In the genomic region with DNA sequence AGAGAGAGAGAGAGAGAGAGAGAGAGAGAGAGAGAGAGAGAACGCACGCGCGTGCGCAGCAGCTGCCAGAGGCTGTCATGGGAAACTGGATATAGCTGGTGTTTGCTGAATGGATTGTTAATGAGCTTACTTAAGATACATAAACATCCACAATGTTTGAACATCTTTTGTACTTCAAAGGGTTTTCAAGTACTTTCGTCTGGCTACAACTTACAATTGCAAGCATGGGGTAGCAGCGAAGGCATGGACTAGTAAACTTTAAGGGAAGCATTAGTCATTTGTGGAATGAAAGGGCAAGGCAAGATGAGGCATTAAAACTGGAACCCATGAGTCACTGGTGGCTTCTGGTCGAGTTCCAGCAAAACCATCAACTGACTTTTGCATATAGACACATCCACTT, we compare ENCODE assay signal across 15 mouse cellular contexts. TPM values are rescaled to one million over a fixed set of nuclear protein-coding genes. Genes with fewer than 3 reads are reported as not detected.
DNase-seq lines count a peak whose midpoint lies in the region; ATAC-seq and TF ChIP-seq lines count a peak whose summit lies in the region.
"Had no signal": no experiment of that assay in that cellular context is flagged by ENCODE, and none has a peak within 500 bp of the region (broad histone marks: within the 10 kb centered on the region; RNA-seq: fewer than 3 reads in every experiment).

No protein-coding gene starts in this region.

- no peak overlapping the region for H3K4me2 ChIP-seq in lung, postnatal 0 days (replicated peaks; ENCODE audit: low read depth, low read length)
- H3K4me2 ChIP-seq: forebrain, embryonic 12.5 days had no signal

- 18% methylated on average over 8 of the region's 8 CpGs for WGBS in lung, postnatal 0 days

- no peak overlapping the region for H3K27ac ChIP-seq in lung, postnatal 0 days (ENCODE audit: low read length)
- H3K27ac ChIP-seq: forebrain, embryonic 12.5 days; hindbrain, embryonic 10.5 days had no signal

- H3K36me3 ChIP-seq in lung, postnatal 0 days (ENCODE audit: insufficient read depth, low read length), result peaks cover 18% of the 10 kb centered on the region

- peak; percentile 73 for ATAC-seq in lung, postnatal 0 days
- ATAC-seq in erythroblast, adult 5-6 weeks (replicated peaks; ENCODE audit: low FRiP score, poor library complexity, severe bottlenecking), result no peak

- no peak overlapping the region for H3K9ac ChIP-seq in lung, postnatal 0 days (replicated peaks; ENCODE audit: low read depth)
- H3K9ac ChIP-seq: forebrain, embryonic 12.5 days had no signal

- peak; percentile 94 for TF ChIP-seq EP300 in lung, postnatal 0 days (IDR thresholded peaks at IDR 0.05)

- no peak for TF ChIP-seq CTCF in lung, postnatal 0 days (IDR thresholded peaks at IDR 0.05)

- peaks cover 41% of the 10 kb centered on the region; the same call in 1 of the 2 replicates for H3K4me1 ChIP-seq in lung, postnatal 0 days (ENCODE audit: insufficient read depth, low read depth, low read length)

- no peak overlapping the region for H3K4me3 ChIP-seq in lung, postnatal 0 days (ENCODE audit: low read depth, low read length)
- H3K4me3 ChIP-seq: forebrain, embryonic 12.5 days; hindbrain, embryonic 10.5 days had no signal

- no peaks in the 10 kb centered on the region for H3K27me3 ChIP-seq in lung, postnatal 0 days (replicated peaks; ENCODE audit: insufficient read depth, low read length)

- peak; percentile 80 to 92 for DNase-seq in adrenal gland, adult (ENCODE audit: inconsistent age in 2 of 2, low spot score in 1 of 2)
- no peak for DNase-seq in adrenal gland, postnatal 4 days (ENCODE audit: low spot score in 2 of 2)
- peak; percentile 93 for DNase-seq in 416B (ENCODE audit: low read depth)
- peak; percentile 64 for DNase-seq in adrenal gland, postnatal 14 days
- peak; percentile 92 for DNase-seq in lung, postnatal 0 days (ENCODE audit: low spot score)
- no peak for DNase-seq in testis, postnatal 14 days (ENCODE audit: low spot score)
- DNase-seq in right cerebral cortex, postnatal 4 days, result no peak
- DNase-seq: cerebellum, postnatal 36 days; kidney, postnatal 4 days; midbrain, embryonic 14.5 days; spleen, adult 18-20 months; thymus, postnatal 4 days had no signal

- no peaks in the 10 kb centered on the region for H3K9me3 ChIP-seq in lung, postnatal 0 days (ENCODE audit: low read length)
- H3K9me3 ChIP-seq: forebrain, embryonic 12.5 days; hindbrain, embryonic 10.5 days had no signal

RNA-seq across cellular contexts. Expression of a gene that starts 38.8 kb away (rescaled TPM):
- total RNA-seq in adrenal gland, postnatal 4 days (2021), result 10 to 100 TPM; 11.4 to 12.6 TPM
- total RNA-seq in adrenal gland, postnatal 14 days (2021), result 9.6 and 14.7 TPM in 2 replicates
- 0.44 and 0.88 TPM in 2 replicates for polyA plus RNA-seq in lung, postnatal 0 days (2015; fragmentation: Nextera tagmentation; extraction: Ambion mirVana)
- total RNA-seq in erythroblast, adult 5-6 weeks (2015; ENCODE audit: low replicate concordance), result not detected in 2 replicates
- not detected in 2 replicates for total RNA-seq in erythroblast, adult 5-6 weeks (2017; ENCODE audit: low replicate concordance)

RNA-seq across cellular contexts. Expression of a gene that starts 52.4 kb away (rescaled TPM):
- 10 to 100 TPM; 26.6 to 32.0 TPM for total RNA-seq in adrenal gland, postnatal 4 days (2021)
- total RNA-seq in adrenal gland, postnatal 14 days (2021), result 22.9 and 27.3 TPM in 2 replicates
- polyA plus RNA-seq in lung, postnatal 0 days (2015; fragmentation: Nextera tagmentation; extraction: Ambion mirVana), result 70.4 and 82.1 TPM in 2 replicates
- total RNA-seq in erythroblast, adult 5-6 weeks (2015; ENCODE audit: low replicate concordance), result not detected in 2 replicates
- under 0.01 and 0.42 TPM in 2 replicates for total RNA-seq in erythroblast, adult 5-6 weeks (2017; ENCODE audit: low replicate concordance)

Comparison
In these comparisons a context has a peak if more than half of its experiments do, and no peak if none do; other contexts are left out.
1. DNase-seq: peak in adrenal gland, adult (2 of 2), 416B (single experiment), adrenal gland, postnatal 14 days (single experiment) and lung, postnatal 0 days (single experiment); none in adrenal gland, postnatal 4 days (0 of 2), testis, postnatal 14 days (single experiment) and right cerebral cortex, postnatal 4 days (single experiment).
2. RNA of a gene that starts 38.8 kb away (total RNA-seq): 11.4 to 12.6 TPM in adrenal gland, postnatal 4 days and 9.6 to 14.7 TPM in adrenal gland, postnatal 14 days; not detected in erythroblast, adult 5-6 weeks; every median in the first group is over 10 times any median in the second.
3. RNA of a gene that starts 52.4 kb away (total RNA-seq): 26.6 to 32.0 TPM in adrenal gland, postnatal 4 days and 22.9 to 27.3 TPM in adrenal gland, postnatal 14 days; under 0.01 to 0.42 TPM in erythroblast, adult 5-6 weeks; every median in the first group is over 10 times any median in the second.